Mouse (Mus musculus): ENCODE data around the gene Pimreg. TPM values are rescaled to one million over a fixed set of nuclear protein-coding genes. Genes with fewer than 3 reads are reported as not detected.

The Pimreg gene
- polyA plus RNA-seq, 1 experiment from 2014 or later: 228 TPM

GRCm38 (mm10) chr11:72064414-72064813 is 22.6 kb downstream of the Pimreg start:
- Histone ChIP-seq H3K27ac (ENCODE audit: low read depth, low read length) (no peak overlapping the region), H3K36me3 (ENCODE audit: control insufficient read depth, insufficient read depth, low read length) (no peaks in the 10 kb centered on the region), H3K27me3 (ENCODE audit: control insufficient read depth, insufficient read depth, low read length) (no peaks in the 10 kb centered on the region), H3K4me1 (replicated peaks; ENCODE audit: control insufficient read depth, insufficient read depth, low read length) (no peaks in the 10 kb centered on the region), H3K4me3 (ENCODE audit: low read depth, low read length) (no peak overlapping the region), H3K4me2 (ENCODE audit: low read depth, low read length, severe bottlenecking) (no peak overlapping the region), H3K9ac (ENCODE audit: low read length) (no peak overlapping the region), H3K9me3 (ENCODE audit: control insufficient read depth, low read length) (no peaks in the 10 kb centered on the region)
- 88% methylated on average over 6 of the region's 6 CpGs for whole genome bisulfite sequencing
- DNase-seq (ENCODE audit: low spot score) (no peak), ATAC-seq (replicated peaks; ENCODE audit: low FRiP score) (no peak)

GRCm38 (mm10) chr11:72065103-72065502 is 23.3 kb downstream of the Pimreg start:
- no peak overlapping the region for H3K4me3 ChIP-seq (ENCODE audit: low read depth, low read length)
- H3K9ac ChIP-seq (ENCODE audit: low read length): no peak overlapping the region
- DNase-seq (ENCODE audit: low spot score): no peak
- H3K27me3 ChIP-seq (ENCODE audit: control insufficient read depth, insufficient read depth, low read length): no peaks in the 10 kb centered on the region
- H3K9me3 ChIP-seq (ENCODE audit: control insufficient read depth, low read length): no peaks in the 10 kb centered on the region
- no peaks in the 10 kb centered on the region for H3K36me3 ChIP-seq (ENCODE audit: control insufficient read depth, insufficient read depth, low read length)
- H3K4me2 ChIP-seq (ENCODE audit: low read depth, low read length, severe bottlenecking): no peak overlapping the region
- WGBS: 95% methylated on average over 8 of the region's 8 CpGs
- no peak overlapping the region for H3K27ac ChIP-seq (ENCODE audit: low read depth, low read length)
- no peaks in the 10 kb centered on the region for H3K4me1 ChIP-seq (replicated peaks; ENCODE audit: control insufficient read depth, insufficient read depth, low read length)
- no peak for ATAC-seq (replicated peaks; ENCODE audit: low FRiP score)

GRCm38 (mm10) chr11:72066330-72066729 is 24.5 kb downstream of the Pimreg start:
- Histone ChIP-seq H3K36me3 (ENCODE audit: control insufficient read depth, insufficient read depth, low read length) (no peaks in the 10 kb centered on the region), H3K4me1 (replicated peaks; ENCODE audit: control insufficient read depth, insufficient read depth, low read length) (no peaks in the 10 kb centered on the region), H3K4me2 (ENCODE audit: low read depth, low read length, severe bottlenecking) (no peak overlapping the region), H3K27me3 (ENCODE audit: control insufficient read depth, insufficient read depth, low read length) (no peaks in the 10 kb centered on the region), H3K4me3 (ENCODE audit: low read depth, low read length) (no peak overlapping the region), H3K27ac (ENCODE audit: low read depth, low read length) (no peak overlapping the region), H3K9ac (ENCODE audit: low read length) (no peak overlapping the region), H3K9me3 (ENCODE audit: control insufficient read depth, low read length) (no peaks in the 10 kb centered on the region)
- DNase-seq (ENCODE audit: low spot score) (peak; percentile 65), ATAC-seq (replicated peaks; ENCODE audit: low FRiP score) (0 out of 2 replicates have a peak, but pooled peaks have one; percentile 18)
- 34% methylated on average over 6 of the region's 6 CpGs for WGBS

- H3K4me3 ChIP-seq (ENCODE audit: low read depth, low read length): no peak overlapping the region
- H3K36me3 ChIP-seq (ENCODE audit: control insufficient read depth, insufficient read depth, low read length): no peaks in the 10 kb centered on the region
- H3K27me3 ChIP-seq (ENCODE audit: control insufficient read depth, insufficient read depth, low read length): no peaks in the 10 kb centered on the region
- no peak overlapping the region for H3K27ac ChIP-seq (ENCODE audit: low read depth, low read length)
- WGBS: 78% methylated on average over 5 of the region's 5 CpGs
- H3K4me1 ChIP-seq (replicated peaks; ENCODE audit: control insufficient read depth, insufficient read depth, low read length): no peaks in the 10 kb centered on the region; the same call in 1 of the 2 replicates
- ATAC-seq (replicated peaks; ENCODE audit: low FRiP score) (no peak), DNase-seq (ENCODE audit: low spot score) (no peak)
- no peak overlapping the region for H3K9ac ChIP-seq (ENCODE audit: low read length)
- no peaks in the 10 kb centered on the region for H3K9me3 ChIP-seq (ENCODE audit: control insufficient read depth, low read length)
- no peak overlapping the region for H3K4me2 ChIP-seq (ENCODE audit: low read depth, low read length, severe bottlenecking)
Observed at GRCm38 (mm10) chr11:72067326-72067725, 25.5 kb downstream of the Pimreg start.

GRCm38 (mm10) chr11:72068026-72068425 is 26.2 kb downstream of the Pimreg start:
- H3K4me1 ChIP-seq (replicated peaks; ENCODE audit: control insufficient read depth, insufficient read depth, low read length): no peaks in the 10 kb centered on the region; the same call in 1 of the 2 replicates
- H3K4me3 ChIP-seq (ENCODE audit: low read depth, low read length): no peak overlapping the region
- H3K9me3 ChIP-seq (ENCODE audit: control insufficient read depth, low read length): no peaks in the 10 kb centered on the region
- ATAC-seq (replicated peaks; ENCODE audit: low FRiP score) (no peak), DNase-seq (ENCODE audit: low spot score) (no peak)
- no peak overlapping the region for H3K9ac ChIP-seq (ENCODE audit: low read length)
- no peaks in the 10 kb centered on the region for H3K27me3 ChIP-seq (ENCODE audit: control insufficient read depth, insufficient read depth, low read length)
- no peak overlapping the region for H3K4me2 ChIP-seq (ENCODE audit: low read depth, low read length, severe bottlenecking)
- no peak overlapping the region for H3K27ac ChIP-seq (ENCODE audit: low read depth, low read length)
- no peaks in the 10 kb centered on the region for H3K36me3 ChIP-seq (ENCODE audit: control insufficient read depth, insufficient read depth, low read length)
- 80% methylated on average over 7 of the region's 7 CpGs for WGBS

GRCm38 (mm10) chr11:72070733-72071132 is 28.9 kb downstream of the Pimreg start:
- 88% methylated on average over 9 of the region's 9 CpGs for WGBS
- no peak overlapping the region for H3K4me2 ChIP-seq (ENCODE audit: low read depth, low read length, severe bottlenecking)
- no peak overlapping the region for H3K4me3 ChIP-seq (ENCODE audit: low read depth, low read length)
- H3K4me1 ChIP-seq (replicated peaks; ENCODE audit: control insufficient read depth, insufficient read depth, low read length): no peaks in the 10 kb centered on the region; the same call in 1 of the 2 replicates
- ATAC-seq (replicated peaks; ENCODE audit: low FRiP score): no peak
- no peaks in the 10 kb centered on the region for H3K27me3 ChIP-seq (ENCODE audit: control insufficient read depth, insufficient read depth, low read length)
- H3K27ac ChIP-seq (ENCODE audit: low read depth, low read length): no peak overlapping the region
- H3K36me3 ChIP-seq (ENCODE audit: control insufficient read depth, insufficient read depth, low read length): no peaks in the 10 kb centered on the region
- H3K9me3 ChIP-seq (ENCODE audit: control insufficient read depth, low read length): no peaks in the 10 kb centered on the region
- DNase-seq (ENCODE audit: low spot score): no peak
- no peak overlapping the region for H3K9ac ChIP-seq (ENCODE audit: low read length)

GRCm38 (mm10) chr11:72072331-72072905 is 30.6 kb downstream of the Pimreg start:
- H3K27ac ChIP-seq (ENCODE audit: low read depth, low read length): no peak overlapping the region
- DNase-seq (ENCODE audit: low spot score) (no peak), ATAC-seq (replicated peaks; ENCODE audit: low FRiP score) (no peak)
- no peak overlapping the region for H3K4me3 ChIP-seq (ENCODE audit: low read depth, low read length)
- H3K4me2 ChIP-seq (ENCODE audit: low read depth, low read length, severe bottlenecking): no peak overlapping the region
- H3K9ac ChIP-seq (ENCODE audit: low read length): no peak overlapping the region
- no peaks in the 10 kb centered on the region for H3K9me3 ChIP-seq (ENCODE audit: control insufficient read depth, low read length)
- H3K27me3 ChIP-seq (ENCODE audit: control insufficient read depth, insufficient read depth, low read length): no peaks in the 10 kb centered on the region
- no peaks in the 10 kb centered on the region for H3K36me3 ChIP-seq (ENCODE audit: control insufficient read depth, insufficient read depth, low read length)
- WGBS: 47% methylated on average over 6 of the region's 6 CpGs
- H3K4me1 ChIP-seq (replicated peaks; ENCODE audit: control insufficient read depth, insufficient read depth, low read length): no peaks in the 10 kb centered on the region; the same call in 1 of the 2 replicates

GRCm38 (mm10) chr11:72074230-72074629 is 32.4 kb downstream of the Pimreg start:
- Histone ChIP-seq H3K4me2 (ENCODE audit: low read depth, low read length, severe bottlenecking) (no peak overlapping the region), H3K36me3 (ENCODE audit: control insufficient read depth, insufficient read depth, low read length) (no peaks in the 10 kb centered on the region), H3K4me3 (ENCODE audit: low read depth, low read length) (no peak overlapping the region), H3K27me3 (ENCODE audit: control insufficient read depth, insufficient read depth, low read length) (no peaks in the 10 kb centered on the region), H3K9ac (ENCODE audit: low read length) (no peak overlapping the region), H3K27ac (ENCODE audit: low read depth, low read length) (no peak overlapping the region), H3K4me1 (replicated peaks; ENCODE audit: control insufficient read depth, insufficient read depth, low read length) (no peaks in the 10 kb centered on the region; the same call in 1 of the 2 replicates), H3K9me3 (ENCODE audit: control insufficient read depth, low read length) (no peaks in the 10 kb centered on the region)
- DNase-seq (ENCODE audit: low spot score) (no peak), ATAC-seq (replicated peaks; ENCODE audit: low FRiP score) (no peak)
- WGBS: 90% methylated on average over 13 of the region's 13 CpGs

- no peak for ATAC-seq (replicated peaks; ENCODE audit: low FRiP score)
- 40% methylated on average over 3 of the region's 3 CpGs for WGBS
- Histone ChIP-seq H3K4me2 (ENCODE audit: low read depth, low read length, severe bottlenecking) (no peak overlapping the region), H3K4me1 (replicated peaks; ENCODE audit: control insufficient read depth, insufficient read depth, low read length) (no peaks in the 10 kb centered on the region), H3K36me3 (ENCODE audit: control insufficient read depth, insufficient read depth, low read length) (no peaks in the 10 kb centered on the region), H3K27me3 (ENCODE audit: control insufficient read depth, insufficient read depth, low read length) (no peaks in the 10 kb centered on the region), H3K9ac (ENCODE audit: low read length) (no peak overlapping the region), H3K27ac (ENCODE audit: low read depth, low read length) (no peak overlapping the region), H3K4me3 (ENCODE audit: low read depth, low read length) (no peak overlapping the region), H3K9me3 (ENCODE audit: control insufficient read depth, low read length) (no peaks in the 10 kb centered on the region)
- DNase-seq (ENCODE audit: low spot score): no peak
Observed at GRCm38 (mm10) chr11:72078056-72078455, 36.2 kb downstream of the Pimreg start.

All from forebrain, embryonic 11.5 days (tissue).